Mouse (Mus musculus) right cerebral cortex, adult 18-20 months (tissue): ENCODE measurements around the gene Arsg.

Experiments used
- DNase-seq: peaks from one replicate; pipeline ENCODE4 v3.0.0; 2022; ENCODE audit warnings: mixed read lengths

Arsg gene

DNA sequence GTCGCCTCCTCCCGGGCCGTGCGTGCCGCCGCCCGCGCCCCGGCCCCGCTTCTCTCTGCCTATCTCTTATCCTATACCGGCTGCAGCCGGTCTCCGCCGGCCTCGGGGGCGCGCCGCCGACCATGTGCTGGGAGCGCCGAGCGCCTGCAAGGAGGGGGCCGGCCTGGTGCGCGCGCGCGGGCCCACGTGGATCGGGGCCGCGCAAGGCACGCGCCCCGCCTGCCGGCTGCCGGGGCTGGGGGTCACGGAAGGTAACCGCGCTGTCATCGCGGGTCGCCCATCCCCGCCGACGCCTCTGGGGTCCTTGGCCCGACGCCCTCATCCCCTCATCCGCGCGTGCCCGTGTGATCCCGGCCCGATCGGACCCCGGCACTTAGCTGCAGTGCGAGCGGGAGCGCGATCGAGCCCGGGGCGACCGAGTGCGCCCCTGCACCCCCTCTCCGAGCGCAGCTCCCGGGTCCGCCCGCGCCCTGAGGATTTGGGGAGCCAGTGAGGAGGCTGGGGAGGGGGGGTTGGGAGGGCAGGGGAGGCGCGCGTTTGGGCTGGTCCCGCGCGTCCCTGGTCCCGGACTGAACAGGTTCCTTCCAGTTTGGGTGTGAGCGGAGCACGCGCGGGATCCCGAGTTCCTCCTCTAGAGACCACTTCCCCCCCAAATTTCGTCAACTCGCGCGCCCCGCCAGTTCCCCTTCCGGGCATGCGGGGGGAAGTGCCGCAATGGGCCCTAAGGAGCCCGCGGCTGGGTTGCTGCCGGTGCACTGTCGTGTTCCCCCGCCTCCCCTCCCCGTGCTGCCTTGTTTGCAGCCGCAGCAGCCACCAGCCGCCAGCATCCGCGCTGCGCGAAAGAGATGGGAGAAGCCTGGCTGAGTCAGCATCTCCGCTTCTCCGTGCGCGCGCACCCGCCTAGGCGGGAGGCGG, at the start of gene Arsg, which contains the start of gene Slc16a6:
Gene Arsg, plus strand, starts transcription at position 204 of the 915 bp plus-strand sequence.
Gene Slc16a6, minus strand, starts transcription at position 428 of the 915 bp plus-strand sequence.
- DNase-seq = peak; percentile 91

DNA sequence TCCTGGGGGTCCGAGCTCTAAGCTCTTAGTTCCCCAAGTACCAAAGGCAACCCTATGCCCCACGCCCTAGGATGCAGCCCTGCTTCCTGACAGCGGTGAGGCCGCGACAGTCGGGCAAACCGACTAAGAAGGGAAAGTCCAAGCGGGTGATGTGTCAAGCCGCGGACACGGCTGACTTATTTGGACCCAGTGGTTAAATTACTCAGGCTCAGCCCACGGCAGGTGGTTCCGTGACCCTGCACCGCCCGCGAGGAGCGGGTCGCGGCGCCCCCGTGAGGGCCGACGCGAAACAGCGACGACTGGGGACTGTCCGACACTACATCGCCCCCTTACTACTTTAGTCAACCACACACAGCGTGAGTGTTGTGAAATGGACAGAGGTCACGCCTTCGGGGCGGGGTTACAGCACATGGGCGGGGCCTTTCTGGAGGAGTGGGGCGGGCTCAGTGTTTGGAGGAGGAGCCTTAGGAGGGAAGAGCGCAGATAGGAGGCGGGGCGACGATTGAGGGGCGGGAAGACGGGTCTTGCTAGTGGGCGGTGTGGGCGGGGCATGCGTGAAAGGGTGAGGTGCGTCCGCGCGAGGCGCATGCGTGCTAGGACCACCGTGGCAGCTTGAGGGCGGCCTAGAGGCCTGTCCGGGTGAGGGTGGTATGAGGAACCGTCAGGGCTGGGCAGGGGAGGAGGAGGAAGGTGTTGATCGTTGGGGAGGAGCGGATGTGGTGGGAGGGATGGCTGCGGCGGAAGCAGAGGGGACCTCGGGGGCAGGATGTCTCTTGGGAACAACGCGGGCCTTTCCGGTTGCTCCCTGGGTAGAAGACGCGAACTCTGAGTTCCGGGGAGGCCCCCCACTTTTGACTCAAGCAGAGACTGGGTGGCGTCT, 47.5 kb upstream of the Arsg start, which contains the start of gene Amz2:
Gene Amz2, plus strand, starts transcription at position 555 of the 880 bp plus-strand sequence.
- peak; percentile 98 for DNase-seq

DNA sequence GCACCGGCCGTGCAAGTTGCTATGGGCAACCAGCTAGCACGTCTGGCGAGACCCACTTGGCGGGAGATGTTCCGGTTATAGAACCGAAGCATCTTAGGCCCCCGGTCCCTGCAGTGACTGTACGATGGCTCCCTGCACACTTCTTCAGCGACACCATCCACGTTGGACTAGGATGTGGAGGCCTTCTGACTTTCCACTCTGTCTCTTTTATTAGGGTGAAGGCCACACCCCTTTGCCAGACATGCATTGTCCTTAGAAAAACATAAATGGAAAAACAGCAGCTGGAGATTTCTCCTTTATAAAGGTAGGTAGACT, 46.9 kb upstream of the Arsg start:
- DNase-seq = no peak

DNA sequence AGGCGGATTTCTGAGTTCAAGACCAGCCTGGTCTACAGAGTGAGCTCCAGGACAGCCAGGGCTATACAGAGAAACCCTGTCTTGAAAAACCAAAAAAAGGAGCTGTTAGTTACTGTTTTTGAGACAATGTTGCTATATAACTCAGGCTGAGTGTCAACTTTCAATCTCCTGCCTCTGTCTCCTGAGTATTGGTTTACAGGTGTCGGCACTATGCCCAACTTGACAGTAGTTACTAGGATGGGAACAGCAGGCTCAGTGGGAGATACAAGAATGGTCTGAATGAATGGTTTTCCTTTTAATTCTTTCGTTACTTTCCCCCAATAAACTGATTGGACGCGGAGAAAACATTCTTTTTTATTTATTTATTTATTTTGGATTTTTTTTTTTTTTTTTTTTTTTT, 45.8 kb upstream of the Arsg start:
- no peak for DNase-seq

DNA sequence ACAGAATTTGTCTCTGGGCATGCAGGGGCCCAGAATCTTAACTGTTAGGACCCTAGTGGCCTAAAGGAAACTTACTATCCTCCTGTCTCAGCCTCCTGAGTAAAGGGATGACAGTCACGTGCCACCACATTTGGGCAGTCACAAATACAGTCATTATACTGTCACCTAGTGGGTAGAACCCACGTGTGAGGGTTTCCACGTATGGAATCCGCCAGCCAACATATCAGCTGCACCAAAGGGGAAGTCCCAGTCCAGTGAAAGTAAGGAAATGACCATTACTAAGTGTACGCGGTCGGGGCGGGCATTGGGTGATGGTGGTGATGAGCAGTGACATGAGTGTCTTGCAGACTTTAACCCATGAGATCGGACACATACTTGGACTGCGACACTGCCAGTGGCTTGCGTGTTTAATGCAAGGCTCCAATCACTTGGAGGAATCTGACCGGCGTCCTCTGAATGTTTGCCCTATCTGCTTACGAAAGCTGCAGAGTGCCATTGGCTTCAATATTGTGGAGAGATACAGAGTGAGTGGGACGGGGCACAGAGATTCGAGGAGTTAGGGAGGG, 38.9 kb upstream of the Arsg start:
- no peak for DNase-seq

DNA sequence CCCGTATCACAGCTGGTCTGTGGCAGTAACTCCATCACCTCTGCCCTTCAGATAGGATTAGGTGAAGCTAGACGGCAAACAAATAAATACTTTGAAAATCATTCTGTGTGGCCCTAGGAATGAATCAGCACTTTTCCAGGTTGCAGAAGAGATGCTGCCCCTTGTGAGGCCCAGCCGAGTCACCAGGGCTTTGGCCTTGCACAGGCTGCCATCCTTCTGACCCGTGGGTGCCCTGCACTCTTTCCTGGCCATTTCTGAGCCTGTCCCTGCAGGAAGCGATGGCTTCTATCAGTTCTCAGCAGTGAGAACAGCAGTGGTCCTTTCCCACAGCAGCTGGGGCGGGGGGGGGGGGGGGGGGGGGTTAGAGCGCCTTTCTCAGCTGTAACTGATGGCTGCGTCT, 36.3 kb upstream of the Arsg start:
- no peak for DNase-seq

DNA sequence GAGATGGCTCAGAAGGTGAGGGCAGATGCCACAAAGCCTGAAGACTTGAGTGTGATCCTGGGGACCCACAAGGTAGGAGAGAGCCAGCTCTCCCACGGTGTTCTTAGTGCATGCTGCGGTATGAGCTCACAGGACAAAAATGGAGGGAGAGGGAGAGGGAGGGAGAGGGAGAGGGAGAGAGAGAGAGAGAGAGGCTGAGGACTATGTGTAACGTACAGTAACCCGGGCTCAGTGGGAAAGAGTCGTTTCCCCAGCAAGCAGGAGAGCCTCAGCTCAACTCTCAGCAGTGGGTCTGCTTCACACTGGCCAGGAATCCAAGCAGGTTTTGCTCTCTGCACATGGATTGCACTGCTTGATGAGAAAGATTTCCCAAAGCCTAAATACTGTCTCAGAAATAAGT, 34.0 kb upstream of the Arsg start:
- DNase-seq = no peak

DNA sequence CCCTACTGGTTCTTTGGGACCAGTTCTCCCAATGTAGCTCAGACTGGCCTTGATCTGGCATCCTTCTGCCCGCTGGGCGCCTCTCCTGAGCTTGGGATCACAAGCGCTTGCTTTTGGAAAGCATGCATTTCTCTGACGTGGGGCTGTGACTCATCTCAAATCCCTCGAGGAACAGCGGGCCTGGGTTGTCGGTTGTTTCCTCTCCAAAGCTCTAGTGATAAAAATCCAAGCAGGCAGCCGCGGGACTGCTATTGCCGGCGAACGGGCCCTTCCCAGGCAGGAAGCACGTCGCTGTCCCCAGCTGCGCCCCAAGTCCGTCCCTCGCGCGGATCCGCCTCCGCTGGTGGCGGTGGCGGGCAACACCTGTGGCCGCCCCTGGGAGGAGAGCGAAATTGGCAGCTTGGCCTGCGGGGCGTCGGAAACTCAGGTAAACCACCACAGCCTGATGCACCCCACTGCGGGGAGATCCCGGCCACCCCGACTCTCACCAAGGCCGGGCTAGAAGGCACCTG, 33.3 kb upstream of the Arsg start:
- DNase-seq = peak; percentile 66

DNA sequence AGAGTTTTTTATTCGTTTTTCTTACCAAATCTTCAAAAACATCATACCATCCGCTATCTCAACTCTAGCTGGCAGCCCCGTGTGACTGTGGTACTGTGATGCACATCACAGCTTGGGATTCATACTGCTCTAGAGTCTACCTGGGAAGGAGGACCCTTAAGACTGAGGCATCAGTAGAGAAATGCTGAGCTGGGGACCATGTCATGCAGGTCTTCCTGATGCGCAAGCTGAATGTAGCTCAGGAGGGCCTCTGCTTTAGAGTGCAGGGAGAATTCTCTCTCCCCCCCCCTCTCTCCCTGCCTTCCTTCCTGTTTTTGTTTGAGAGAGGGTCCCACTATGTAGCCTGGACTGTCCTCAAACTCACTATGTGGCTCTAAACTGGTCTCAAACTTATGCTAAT, 32.5 kb upstream of the Arsg start:
- DNase-seq = no peak

DNA sequence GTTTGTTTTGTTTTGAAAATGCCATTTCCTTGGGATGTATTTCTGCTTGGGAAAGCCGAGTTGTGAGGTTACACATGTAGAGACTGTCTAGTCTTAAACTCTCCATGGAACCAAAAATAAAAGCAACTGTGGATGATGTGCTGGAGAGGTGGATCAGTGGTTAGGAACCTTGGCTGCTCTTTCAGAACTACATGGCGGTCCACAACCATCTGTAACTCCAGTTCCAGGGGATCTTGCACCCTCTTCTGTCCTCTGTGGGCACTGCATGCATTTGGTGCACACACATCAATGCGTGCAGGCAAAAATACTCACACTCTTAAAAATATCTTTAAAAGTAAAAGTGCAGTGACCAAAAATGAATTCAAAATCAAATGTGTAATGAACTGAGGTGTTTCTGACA, 32.1 kb upstream of the Arsg start:
- DNase-seq = no peak

DNA sequence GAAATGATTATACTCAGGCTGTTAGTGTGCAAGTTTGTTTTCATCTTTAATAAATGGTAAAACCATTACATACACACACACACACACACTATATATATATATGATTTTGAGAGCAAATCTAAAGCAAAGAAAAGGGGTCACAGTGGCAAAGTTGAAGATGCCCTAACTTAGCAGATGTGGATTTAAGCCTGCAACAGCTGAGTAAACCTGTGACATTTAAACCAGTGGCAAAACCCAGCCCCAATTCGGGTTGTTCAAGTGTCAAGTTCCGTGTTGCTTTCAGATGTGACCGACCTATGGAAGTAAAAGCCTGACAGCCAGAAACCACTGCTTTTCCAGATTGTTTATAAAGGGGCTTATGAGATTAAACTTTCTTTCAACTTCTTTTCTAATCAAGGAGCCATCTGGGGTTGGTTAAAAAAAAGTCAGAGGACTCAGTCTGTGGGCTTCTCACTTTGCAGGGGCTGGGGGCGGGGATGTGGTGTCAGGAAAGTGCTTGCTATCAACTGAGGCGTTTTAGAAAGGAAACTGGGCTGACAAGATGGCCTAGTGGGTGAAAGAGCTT, 30.9 kb upstream of the Arsg start:
- DNase-seq = no peak

DNA sequence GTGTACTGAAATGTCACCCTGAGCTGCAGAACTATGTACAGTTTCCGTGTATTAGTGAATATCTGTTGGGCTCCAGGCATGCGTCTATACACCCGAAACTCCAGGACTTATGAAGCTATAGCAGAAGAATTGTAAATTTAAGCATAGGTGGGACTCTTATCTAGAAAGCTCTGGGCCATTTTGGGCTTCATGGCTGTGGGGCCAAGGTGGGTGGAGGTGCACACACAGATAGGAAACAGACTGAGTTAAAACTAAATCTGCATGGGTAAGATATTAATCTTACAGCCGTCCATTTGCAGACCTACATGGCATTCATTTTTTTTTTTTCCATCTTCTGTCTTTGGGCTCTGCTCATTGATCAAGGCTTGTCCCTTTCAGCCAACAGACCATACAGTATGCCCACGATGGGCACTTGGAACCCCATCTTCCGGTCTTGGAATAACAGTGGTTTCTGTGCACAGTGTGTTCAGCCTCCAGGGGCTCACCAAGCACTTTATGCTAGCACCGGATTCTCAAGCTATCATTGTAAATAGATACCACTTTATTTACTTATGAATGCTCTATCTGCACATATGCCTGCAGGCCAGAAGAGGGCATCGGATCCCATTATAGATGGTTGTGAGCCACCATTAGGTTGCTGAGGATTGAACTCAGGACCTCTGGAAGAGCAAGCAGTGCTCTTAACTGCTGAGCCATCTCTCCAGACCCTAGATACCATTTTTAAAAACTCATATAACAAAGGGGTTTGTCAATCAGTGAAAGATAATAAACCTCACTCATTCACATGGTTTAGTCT, 29.5 kb upstream of the Arsg start:
- no peak for DNase-seq

DNA sequence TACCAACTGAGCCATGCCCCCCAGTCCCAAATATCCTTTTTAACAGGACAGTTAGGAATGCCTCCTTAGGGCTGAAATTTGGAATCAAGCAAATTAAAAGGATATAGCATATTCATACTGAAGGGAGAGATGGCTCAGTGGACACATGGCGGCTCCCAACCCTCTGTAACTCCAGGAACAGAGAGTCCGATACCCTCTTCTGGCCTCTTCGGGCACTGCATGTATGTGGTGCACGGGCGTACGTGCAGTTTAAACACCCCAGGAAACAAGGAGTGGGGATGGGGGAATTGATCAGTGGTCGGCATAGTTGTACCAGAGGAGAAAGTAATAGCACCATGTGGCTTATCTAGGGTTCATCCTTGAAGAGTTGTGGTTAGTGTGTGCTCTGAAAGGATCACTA, 28.6 kb upstream of the Arsg start:
- DNase-seq = no peak

DNA sequence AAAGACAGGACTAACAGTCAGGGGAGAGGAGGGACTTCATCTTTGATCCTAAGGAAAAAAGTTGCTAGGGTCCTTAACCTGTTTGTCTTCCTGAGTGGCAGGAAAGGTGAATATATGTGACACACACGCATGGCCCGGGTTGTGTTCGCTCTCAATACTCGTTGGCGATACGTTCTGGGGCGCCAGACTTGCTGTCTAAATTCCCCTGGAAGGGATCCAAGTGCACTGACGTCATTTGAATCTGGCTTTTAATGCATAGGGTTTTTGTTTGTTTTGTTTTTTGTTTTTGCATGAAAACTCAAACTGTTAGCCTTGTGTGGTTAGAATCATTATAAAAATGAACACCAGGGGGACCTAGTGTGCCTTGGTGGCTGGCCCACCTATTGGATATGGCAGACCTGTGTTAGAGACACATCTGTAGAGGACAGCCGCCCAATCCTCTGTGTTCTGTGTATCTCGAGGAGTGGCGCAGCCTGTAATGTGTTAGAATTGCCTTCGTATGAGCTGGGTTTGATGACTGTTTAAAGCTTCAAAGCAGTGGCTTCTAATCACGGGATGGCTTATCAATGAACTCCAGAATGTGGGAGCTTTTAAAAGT, 27.6 kb upstream of the Arsg start:
- DNase-seq = peak; percentile 27

DNA sequence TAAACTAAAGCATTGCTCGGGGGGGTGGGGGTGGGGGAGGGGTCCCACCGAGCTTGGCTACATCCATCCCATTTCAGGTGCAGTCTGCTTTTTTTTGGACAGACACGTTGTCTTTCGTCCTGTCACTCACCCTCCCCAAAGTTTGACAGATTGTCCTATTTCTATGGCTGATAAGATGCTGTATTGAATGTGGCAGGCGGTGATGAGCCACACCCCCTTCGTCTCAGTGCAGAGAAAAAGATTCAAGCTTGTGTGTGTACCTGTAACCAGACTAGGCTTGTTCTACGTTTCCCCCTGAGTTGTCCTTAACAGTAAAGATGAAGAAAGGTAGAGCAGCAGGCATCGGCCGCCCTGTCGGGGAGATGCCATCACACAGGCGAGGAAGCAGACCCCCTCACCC, 22.0 kb upstream of the Arsg start:
- DNase-seq = no peak

DNA sequence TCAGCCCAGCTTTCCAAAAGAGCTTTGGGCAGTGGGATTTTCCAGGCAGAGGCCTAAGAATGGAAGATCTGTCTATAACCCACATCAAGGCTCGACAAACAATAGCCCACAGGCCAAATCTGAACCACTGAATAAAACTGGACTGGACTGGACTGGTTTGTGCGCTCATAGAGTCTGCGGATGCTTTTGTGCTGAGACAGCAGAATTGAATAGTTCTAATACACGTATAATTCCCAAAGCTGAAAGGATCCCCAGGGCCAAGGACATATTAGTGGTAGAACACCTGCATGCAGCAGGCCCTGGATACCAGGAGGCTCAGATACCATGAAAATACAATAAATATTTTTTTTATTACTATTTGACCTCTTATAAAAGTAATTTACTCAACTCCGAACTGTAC, 16.9 kb upstream of the Arsg start:
- DNase-seq = no peak

DNA sequence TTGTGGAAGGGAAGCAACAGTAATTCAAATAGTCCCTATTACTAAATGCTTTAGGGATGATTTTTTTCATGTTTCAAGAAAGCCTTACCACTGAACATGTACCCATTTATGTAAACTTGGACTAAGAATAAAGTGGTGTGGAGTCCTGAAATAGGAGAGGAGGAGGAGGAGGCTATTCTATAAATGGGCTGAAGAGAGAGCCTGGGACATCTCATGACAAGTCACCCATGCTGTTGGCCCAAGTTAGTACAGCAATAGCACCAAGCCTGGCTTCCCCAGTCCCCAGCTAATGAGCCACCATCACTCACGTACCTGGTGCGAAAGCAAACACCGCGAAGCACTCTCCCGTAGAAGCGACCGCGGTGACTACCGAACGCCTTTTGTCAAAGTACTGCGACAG, 15.0 kb upstream of the Arsg start:
- DNase-seq = peak; percentile 43

DNA sequence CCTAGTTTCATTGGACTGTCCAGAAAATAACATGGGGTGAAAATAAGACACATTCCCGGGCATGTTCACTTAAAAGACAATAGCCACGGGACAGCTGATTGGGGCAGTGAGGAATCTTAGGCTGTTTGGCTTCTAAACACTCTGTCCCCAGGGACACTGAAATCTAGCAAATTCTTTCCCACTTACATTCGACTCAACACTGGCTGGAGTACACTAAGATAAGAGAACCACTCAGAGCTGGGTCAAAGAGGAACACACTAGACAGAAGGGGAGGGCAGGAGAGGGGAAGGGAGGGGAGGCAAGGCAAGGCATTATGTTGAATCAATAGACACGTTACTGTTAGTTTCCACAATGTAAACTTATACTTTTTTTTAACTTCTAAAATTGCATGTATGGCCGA, 12.6 kb upstream of the Arsg start:
- no peak for DNase-seq

DNA sequence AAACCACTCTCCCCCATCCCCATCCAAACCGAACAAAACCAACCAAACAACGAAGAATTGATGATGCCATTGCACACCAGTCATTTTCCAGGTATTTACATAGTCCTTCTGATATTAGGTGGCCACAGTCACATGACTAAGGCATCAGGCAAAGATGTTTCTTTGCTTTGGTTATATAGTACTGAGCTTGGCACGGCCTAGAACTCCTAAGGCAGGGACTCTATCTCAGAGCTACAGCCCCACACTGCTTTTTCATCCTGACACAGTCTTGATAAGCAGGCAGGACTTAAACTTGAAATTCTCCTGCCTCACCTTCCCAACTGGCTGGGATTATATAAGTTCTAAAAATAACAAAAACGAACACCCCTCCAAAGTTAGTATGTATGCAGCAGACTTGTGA, 8.1 kb upstream of the Arsg start:
- DNase-seq = no peak

DNA sequence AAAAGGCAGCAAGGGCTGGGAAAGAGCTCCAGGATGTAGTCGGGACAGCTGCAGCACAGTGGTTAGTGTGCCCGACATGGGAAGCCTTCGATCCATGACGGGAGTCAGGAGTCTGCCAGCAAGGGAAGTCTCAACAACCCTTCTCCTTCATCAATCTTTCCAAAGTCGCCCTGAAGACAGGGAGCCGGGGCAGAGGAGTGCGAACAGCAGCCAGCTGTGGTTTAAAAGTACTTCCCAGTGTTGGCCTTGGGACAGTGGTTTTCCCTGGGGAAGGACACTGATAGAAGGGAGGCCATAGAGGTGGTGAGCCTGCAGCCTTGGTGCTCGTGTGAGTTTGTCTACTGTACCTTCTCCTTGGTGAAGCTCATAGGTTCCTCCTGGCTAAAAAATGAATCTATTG, 6.2 kb upstream of the Arsg start:
- DNase-seq = no peak

DNA sequence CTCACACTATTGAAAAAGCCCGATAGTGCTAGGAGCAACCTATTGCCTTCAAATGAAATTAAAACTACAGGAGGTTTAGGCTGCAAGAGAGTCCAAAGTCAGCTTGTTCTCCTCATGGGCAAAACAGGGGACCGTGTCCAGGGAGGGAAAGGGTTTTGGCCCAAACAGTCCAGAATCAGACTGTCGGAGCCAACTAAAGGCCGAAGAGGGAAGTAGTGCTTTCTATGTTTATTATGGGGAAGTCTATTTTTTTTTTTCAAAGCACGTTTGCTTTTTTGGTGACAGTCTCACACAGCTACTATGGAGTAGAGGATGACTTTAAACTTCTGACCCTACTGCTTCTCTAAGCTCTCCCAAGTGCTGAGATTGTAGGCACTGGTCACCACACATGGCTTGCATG, 5.0 kb upstream of the Arsg start:
- no peak for DNase-seq

DNA sequence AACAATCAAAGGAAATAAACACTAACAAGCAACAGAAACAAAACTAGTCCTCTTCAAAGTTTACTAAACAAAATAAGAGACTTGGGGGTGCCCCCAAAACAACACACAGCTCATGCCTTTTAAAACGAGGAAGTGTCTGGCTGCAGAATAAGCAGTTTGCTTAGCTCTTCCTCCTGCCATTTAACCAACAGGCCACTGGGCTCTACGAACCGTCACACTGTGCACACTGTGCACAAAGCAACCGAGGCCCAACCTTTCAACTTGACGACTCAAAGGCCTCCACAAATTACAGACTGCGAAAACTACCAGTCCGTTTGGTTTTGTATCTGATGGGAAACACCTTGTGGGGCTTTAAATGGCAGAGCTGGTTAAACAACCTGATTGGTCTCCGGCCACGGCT, 3.0 kb upstream of the Arsg start:
- no peak for DNase-seq
